Mouse (Mus musculus): ENCODE data around the gene Olfr1402.
A peak's percentile ranks its signal among the peaks of the same experiment; 100 is the strongest.

Gene Olfr1402

GRCm38 (mm10) chr3:97421920-97422319 is at the start of gene Olfr1402:
TSS of gene Olfr1402 (minus strand) at chr3:97422020.
- DNase-seq: no peak

- no peak for DNase-seq
These were observed 33.5 kb upstream of the Olfr1402 start for GRCm38 (mm10) chr3:97455286-97455685.

GRCm38 (mm10) chr3:97438619-97439018 is 16.8 kb upstream of the Olfr1402 start:
- no peak for DNase-seq

- DNase-seq: no peak
These were observed 27.5 kb downstream of the Olfr1402 start for GRCm38 (mm10) chr3:97394289-97394688.

- no peak for DNase-seq
These were observed 28.7 kb downstream of the Olfr1402 start for GRCm38 (mm10) chr3:97393079-97393478.

DNA sequence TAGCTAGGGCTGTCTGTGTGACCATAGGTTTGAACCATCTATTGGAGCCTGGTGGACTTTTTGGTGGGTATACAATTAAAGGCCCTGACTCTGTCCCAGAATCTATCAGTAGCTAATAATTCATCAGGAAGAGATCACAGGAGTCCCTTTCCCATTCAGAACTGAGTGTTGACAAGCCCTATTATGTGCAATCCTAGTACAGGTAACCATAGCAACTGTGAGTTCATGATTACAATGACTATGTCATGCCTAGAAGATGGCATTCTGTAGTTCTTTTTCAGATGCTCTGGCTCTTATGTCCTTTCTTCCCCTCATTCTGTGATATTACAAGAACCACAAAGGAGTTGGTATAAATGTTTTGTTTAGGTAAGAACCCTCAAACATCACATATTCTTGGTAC is 51.4 kb downstream of the Olfr1402 start:
- no peak for DNase-seq

GRCm38 (mm10) chr3:97363418-97364098 is 58.3 kb downstream of the Olfr1402 start:
- peak; percentile 26 for DNase-seq

- DNase-seq: no peak
These were observed 63.4 kb downstream of the Olfr1402 start for GRCm38 (mm10) chr3:97358448-97358847.

Measured in layer of hippocampus, adult 9-11 months (tissue).